Mouse (Mus musculus): Measurements from ENCODE around the gene Ncmap. TPM values are rescaled to one million over a fixed set of nuclear protein-coding genes. Genes with fewer than 3 reads are reported as not detected.

Gene Ncmap
- 0.37 and 0.63 TPM in 2 replicates for polyA plus RNA-seq (2016; fragmentation: Nextera tagmentation; extraction: Ambion mirVana)

DNA sequence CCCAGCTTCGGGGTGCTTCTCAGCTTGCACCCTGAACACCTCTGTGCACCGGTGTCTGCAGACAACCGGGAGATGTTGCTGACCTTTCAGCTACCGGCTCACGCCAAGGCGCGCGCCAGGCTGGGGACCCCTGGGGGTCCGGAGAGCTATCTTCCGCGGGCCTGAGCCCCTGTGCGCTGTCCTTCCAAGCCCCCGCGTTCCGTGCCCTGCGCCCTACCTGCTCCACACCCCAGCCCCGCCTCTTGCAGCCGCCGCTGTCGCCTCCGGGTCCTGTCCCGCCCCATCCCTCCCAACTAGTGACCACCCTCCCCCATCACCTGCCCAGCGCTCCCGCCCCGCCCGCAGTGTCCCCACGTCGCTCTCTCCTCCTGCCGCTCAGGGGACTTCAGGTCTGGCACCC, at the start of gene Ncmap:
Ncmap (minus strand) TSS at position 237 of the 400 bp plus-strand sequence.
- ATAC-seq (ENCODE audit: insufficient number of reproducible peaks, low FRiP score), result 0 out of 2 replicates have a peak, but pooled peaks have one; percentile 29
- H3K27me3 ChIP-seq (replicated peaks), result peaks cover 48% of the 10 kb centered on the region
- H3K9ac ChIP-seq, result peak within 1 kb of the TSS; percentile 69
- 1% methylated on average over 29 of the region's 29 CpGs for WGBS
- H3K4me2 ChIP-seq, result peak within 1 kb of the TSS; percentile 99
- H3K27ac ChIP-seq (ENCODE audit: poor library complexity, severe bottlenecking), result no peak within 1 kb of the TSS
- H3K4me3 ChIP-seq, result peak within 1 kb of the TSS; percentile 58
- peaks cover 12% of the 10 kb centered on the region for H3K4me1 ChIP-seq (replicated peaks)
- H3K9me3 ChIP-seq (replicated peaks), result peaks cover under 1% of the 10 kb centered on the region; the same call in 1 of the 2 replicates
- H3K36me3 ChIP-seq, result no peaks in the 10 kb centered on the region

GRCm38 (mm10) chr4:135442473-135442872, 44.4 kb upstream of the Ncmap start:
- WGBS, result 68% methylated on average over 5 of the region's 5 CpGs

GRCm38 (mm10) chr4:135439904-135440522, 42.0 kb upstream of the Ncmap start:
- Histone ChIP-seq H3K27me3 (replicated peaks) (no peaks in the 10 kb centered on the region), H3K4me1 (replicated peaks) (peaks cover 5% of the 10 kb centered on the region; the same call in 1 of the 2 replicates), H3K9me3 (replicated peaks) (no peaks in the 10 kb centered on the region), H3K4me3 (no peak overlapping the region), H3K9ac (no peak overlapping the region), H3K4me2 (no peak overlapping the region), H3K36me3 (no peaks in the 10 kb centered on the region), H3K27ac (ENCODE audit: poor library complexity, severe bottlenecking) (peak overlapping the region; percentile 72)
- 28% methylated on average over 9 of the region's 9 CpGs for WGBS
- no peak; the same call in 1 of the 2 replicates for ATAC-seq (ENCODE audit: insufficient number of reproducible peaks, low FRiP score)

More at GRCm38 (mm10) chr4:135442473-135442872, 44.4 kb upstream of the Ncmap start:
- H3K27ac ChIP-seq (ENCODE audit: poor library complexity, severe bottlenecking), result no peak overlapping the region
- H3K4me3 ChIP-seq, result no peak overlapping the region
- H3K4me2 ChIP-seq, result no peak overlapping the region
- H3K9ac ChIP-seq, result no peak overlapping the region
- H3K36me3 ChIP-seq, result no peaks in the 10 kb centered on the region
- no peaks in the 10 kb centered on the region for H3K9me3 ChIP-seq (replicated peaks)
- no peak for ATAC-seq (ENCODE audit: insufficient number of reproducible peaks, low FRiP score)
- H3K27me3 ChIP-seq (replicated peaks), result no peaks in the 10 kb centered on the region
- peaks cover 5% of the 10 kb centered on the region; the same call in 1 of the 2 replicates for H3K4me1 ChIP-seq (replicated peaks)

GRCm38 (mm10) chr4:135439188-135439647, 41.2 kb upstream of the Ncmap start:
- H3K36me3 ChIP-seq, result no peaks in the 10 kb centered on the region
- H3K27ac ChIP-seq (ENCODE audit: poor library complexity, severe bottlenecking), result peak overlapping the region; percentile 72; the same call in 1 of the 2 replicates
- peaks cover 10% of the 10 kb centered on the region for H3K4me1 ChIP-seq (replicated peaks)
- H3K9me3 ChIP-seq (replicated peaks), result no peaks in the 10 kb centered on the region
- H3K4me3 ChIP-seq, result peak overlapping the region; percentile 15; the same call in 1 of the 2 replicates
- peak overlapping the region; percentile 46 for H3K4me2 ChIP-seq
- WGBS, result 4% methylated on average over 15 of the region's 15 CpGs
- ATAC-seq (ENCODE audit: insufficient number of reproducible peaks, low FRiP score), result peak; percentile 87
- no peaks in the 10 kb centered on the region for H3K27me3 ChIP-seq (replicated peaks)
- no peak overlapping the region for H3K9ac ChIP-seq

DNA sequence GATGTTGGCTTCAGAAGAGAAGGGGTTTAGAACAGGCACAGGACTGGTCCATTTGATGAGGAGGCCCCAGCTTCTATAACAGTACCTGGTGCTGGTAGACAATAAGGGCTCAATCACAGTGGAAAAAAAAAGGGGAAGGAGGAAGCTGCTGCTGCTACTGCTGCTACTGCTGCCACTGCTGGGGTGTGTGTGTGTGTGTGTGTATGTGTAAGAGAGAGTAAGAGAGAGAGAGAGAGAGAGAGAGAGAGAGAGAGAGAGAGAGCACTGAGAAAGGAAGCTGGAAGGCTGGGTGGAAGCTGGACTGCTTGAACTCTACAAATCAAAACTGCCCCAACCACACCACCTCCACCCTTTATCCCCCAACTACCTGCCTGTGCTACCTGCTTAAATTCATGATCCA, 39.9 kb upstream of the Ncmap start:
- no peak overlapping the region for H3K4me2 ChIP-seq
- ATAC-seq (ENCODE audit: insufficient number of reproducible peaks, low FRiP score), result no peak
- no peak overlapping the region for H3K27ac ChIP-seq (ENCODE audit: poor library complexity, severe bottlenecking)
- no peak overlapping the region for H3K9ac ChIP-seq
- H3K4me3 ChIP-seq, result no peak overlapping the region
- no peaks in the 10 kb centered on the region for H3K9me3 ChIP-seq (replicated peaks)
- H3K36me3 ChIP-seq, result no peaks in the 10 kb centered on the region
- H3K27me3 ChIP-seq (replicated peaks), result no peaks in the 10 kb centered on the region
- H3K4me1 ChIP-seq (replicated peaks), result peaks cover 14% of the 10 kb centered on the region

GRCm38 (mm10) chr4:135436291-135436690, 38.3 kb upstream of the Ncmap start:
- Histone ChIP-seq H3K27ac (ENCODE audit: poor library complexity, severe bottlenecking) (0 out of 2 replicates have a peak overlapping the region, but pooled peaks have one; percentile 19), H3K27me3 (replicated peaks) (no peaks in the 10 kb centered on the region), H3K36me3 (no peaks in the 10 kb centered on the region), H3K4me3 (no peak overlapping the region), H3K4me2 (no peak overlapping the region), H3K9me3 (replicated peaks) (no peaks in the 10 kb centered on the region), H3K9ac (no peak overlapping the region), H3K4me1 (replicated peaks) (peaks cover 14% of the 10 kb centered on the region)
- ATAC-seq (ENCODE audit: insufficient number of reproducible peaks, low FRiP score), result no peak
- WGBS, result 48% methylated on average over 13 of the region's 13 CpGs

DNA sequence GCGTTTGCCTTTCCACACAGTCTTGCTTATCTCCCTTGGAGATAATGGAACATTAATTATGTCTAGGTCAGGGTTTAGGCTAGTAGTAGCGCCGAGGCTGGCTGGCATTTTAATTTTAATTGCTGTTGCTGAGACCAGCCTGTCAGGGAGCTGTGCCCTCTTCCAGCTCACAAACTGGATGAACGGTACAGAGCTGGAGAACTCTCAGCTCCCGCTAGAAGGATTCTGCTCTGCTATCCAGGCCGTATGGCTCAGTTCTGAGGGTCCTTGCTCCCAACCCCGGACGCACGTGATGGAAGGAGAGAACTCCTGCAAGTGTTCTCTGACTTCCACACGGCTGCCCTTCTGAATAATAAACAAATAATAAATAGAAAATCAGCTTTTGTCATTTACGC, 36.4 kb upstream of the Ncmap start:
- H3K4me2 ChIP-seq, result peak overlapping the region; percentile 92
- H3K27me3 ChIP-seq (replicated peaks), result no peaks in the 10 kb centered on the region
- H3K9me3 ChIP-seq (replicated peaks), result no peaks in the 10 kb centered on the region
- no peak for ATAC-seq (ENCODE audit: insufficient number of reproducible peaks, low FRiP score)
- WGBS, result 33% methylated on average over 11 of the region's 11 CpGs
- peak overlapping the region; percentile 30; the same call in 1 of the 2 replicates for H3K27ac ChIP-seq (ENCODE audit: poor library complexity, severe bottlenecking)
- H3K9ac ChIP-seq, result peak overlapping the region; percentile 82
- peak overlapping the region; percentile 74 for H3K4me3 ChIP-seq
- H3K4me1 ChIP-seq (replicated peaks), result peaks cover 10% of the 10 kb centered on the region
- no peaks in the 10 kb centered on the region for H3K36me3 ChIP-seq

- Histone ChIP-seq H3K9ac (peak within 1 kb of the TSS; percentile 90), H3K9me3 (replicated peaks) (no peaks in the 10 kb centered on the region), H3K27me3 (replicated peaks) (no peaks in the 10 kb centered on the region), H3K4me3 (peak within 1 kb of the TSS; percentile 74), H3K27ac (ENCODE audit: poor library complexity, severe bottlenecking) (peak within 1 kb of the TSS; percentile 30; the same call in 1 of the 2 replicates), H3K36me3 (no peaks in the 10 kb centered on the region), H3K4me1 (replicated peaks) (peaks cover 10% of the 10 kb centered on the region), H3K4me2 (peak within 1 kb of the TSS; percentile 92)
- ATAC-seq (ENCODE audit: insufficient number of reproducible peaks, low FRiP score), result peak; percentile 92
- WGBS, result under 1% methylated on average over 72 of the region's 79 CpGs
Measured at GRCm38 (mm10) chr4:135433443-135434394, 35.7 kb upstream of the Ncmap start, which contains the start of gene Rcan3. TSS of gene Rcan3 (minus strand) at chr4:135433853.

GRCm38 (mm10) chr4:135433086-135433442, 35.0 kb upstream of the Ncmap start:
- no peak overlapping the region for H3K27ac ChIP-seq (ENCODE audit: poor library complexity, severe bottlenecking)
- H3K9me3 ChIP-seq (replicated peaks), result no peaks in the 10 kb centered on the region
- WGBS, result 9% methylated on average over 10 of the region's 10 CpGs
- peak overlapping the region; percentile 90 for H3K9ac ChIP-seq
- no peaks in the 10 kb centered on the region for H3K27me3 ChIP-seq (replicated peaks)
- H3K4me3 ChIP-seq, result peak overlapping the region; percentile 74
- ATAC-seq (ENCODE audit: insufficient number of reproducible peaks, low FRiP score), result peak; percentile 7; the same call in 1 of the 2 replicates
- peak overlapping the region; percentile 92 for H3K4me2 ChIP-seq
- H3K4me1 ChIP-seq (replicated peaks), result peaks cover 10% of the 10 kb centered on the region
- no peaks in the 10 kb centered on the region for H3K36me3 ChIP-seq

- Histone ChIP-seq H3K9ac (no peak overlapping the region), H3K4me1 (replicated peaks) (peaks cover 15% of the 10 kb centered on the region), H3K9me3 (replicated peaks) (no peaks in the 10 kb centered on the region), H3K36me3 (no peaks in the 10 kb centered on the region), H3K27me3 (replicated peaks) (no peaks in the 10 kb centered on the region), H3K27ac (ENCODE audit: poor library complexity, severe bottlenecking) (no peak overlapping the region), H3K4me3 (no peak overlapping the region), H3K4me2 (no peak overlapping the region)
- no peak for ATAC-seq (ENCODE audit: insufficient number of reproducible peaks, low FRiP score)
- 74% methylated on average over 8 of the region's 8 CpGs for WGBS
Measured at GRCm38 (mm10) chr4:135429990-135430760, 32.1 kb upstream of the Ncmap start.

Data from heart, embryonic 12.5 days (tissue).